Mouse (Mus musculus): Measurements from ENCODE around the gene Tmem98. TPM values are rescaled to one million over a fixed set of nuclear protein-coding genes. Genes with fewer than 3 reads are reported as not detected.
A peak's percentile ranks its signal among the peaks of the same experiment; 100 is the strongest.

Tmem98 gene
- polyA plus RNA-seq, 1 experiment from 2014 or later, result 126 TPM

DNA sequence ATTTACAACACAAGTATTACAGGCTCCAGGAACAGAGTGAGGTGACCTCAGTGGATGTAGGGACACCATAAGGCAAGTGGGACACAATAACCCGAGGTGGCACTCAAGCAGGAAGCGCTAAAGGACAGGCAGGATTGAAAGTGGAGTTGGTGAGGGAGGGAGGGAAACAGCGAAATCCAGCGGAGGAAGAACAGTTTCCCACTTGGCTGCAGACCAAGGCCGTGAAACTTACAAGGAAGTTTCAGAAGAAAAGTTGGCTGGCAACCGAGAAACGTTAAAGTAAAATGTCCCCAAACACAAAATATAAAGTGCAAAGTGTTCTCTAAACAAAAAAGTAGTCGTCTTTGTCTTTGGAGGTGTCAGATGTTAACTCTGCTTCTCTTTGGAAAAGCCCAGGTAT, 14.5 kb upstream of the Tmem98 start:
- WGBS, result 27% methylated on average over 8 of the region's 8 CpGs
- Histone ChIP-seq H3K9ac (ENCODE audit: low read length) (no peak overlapping the region), H3K4me1 (replicated peaks; ENCODE audit: control insufficient read depth, insufficient read depth) (no peaks in the 10 kb centered on the region), H3K27ac (replicated peaks) (peak overlapping the region; percentile 18; the same call in 1 of the 2 replicates), H3K36me3 (ENCODE audit: control insufficient read depth, insufficient read depth, low read length) (no peaks in the 10 kb centered on the region), H3K27me3 (ENCODE audit: control insufficient read depth, insufficient read depth, low read length) (no peaks in the 10 kb centered on the region), H3K4me3 (ENCODE audit: low read depth, low read length) (no peak overlapping the region), H3K9me3 (ENCODE audit: control insufficient read depth, low read length) (no peaks in the 10 kb centered on the region), H3K4me2 (replicated peaks; ENCODE audit: low read depth) (no peak overlapping the region)
- peak; percentile 47 for DNase-seq (ENCODE audit: low spot score)
- ATAC-seq (ENCODE audit: low FRiP score, low TSS enrichment), result no peak
- TF ChIP-seq CTCF (IDR thresholded peaks at IDR 0.05; ENCODE audit: low read depth), result no peak
- no peak for TF ChIP-seq EP300 (optimal IDR thresholded peaks at IDR 0.05)

DNA sequence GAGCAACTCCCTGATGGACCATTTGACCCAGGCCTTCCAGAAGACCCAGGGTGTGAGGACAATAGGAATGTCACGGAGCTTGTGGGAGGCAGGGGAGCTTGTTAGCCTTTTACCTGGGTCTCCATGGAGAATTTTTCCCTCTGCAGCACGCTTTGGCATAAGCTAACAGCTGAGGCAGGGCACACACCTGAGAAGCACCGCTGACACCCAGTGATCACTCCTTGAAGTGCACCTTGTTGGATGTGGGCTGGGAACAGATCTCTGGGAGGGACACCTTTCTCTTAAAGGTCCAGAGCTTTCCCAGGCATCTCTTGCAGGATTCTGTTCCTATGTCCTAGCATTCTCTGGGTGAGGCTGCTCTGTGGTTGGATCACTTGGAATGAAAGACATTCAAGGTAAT, 10.0 kb upstream of the Tmem98 start:
- no peaks in the 10 kb centered on the region for H3K9me3 ChIP-seq (ENCODE audit: control insufficient read depth, low read length)
- 32% methylated on average over 3 of the region's 3 CpGs for WGBS
- no peaks in the 10 kb centered on the region for H3K4me1 ChIP-seq (replicated peaks; ENCODE audit: control insufficient read depth, insufficient read depth)
- no peak overlapping the region for H3K4me2 ChIP-seq (replicated peaks; ENCODE audit: low read depth)
- H3K36me3 ChIP-seq (ENCODE audit: control insufficient read depth, insufficient read depth, low read length), result no peaks in the 10 kb centered on the region
- no peak overlapping the region for H3K27ac ChIP-seq (replicated peaks)
- H3K4me3 ChIP-seq (ENCODE audit: low read depth, low read length), result no peak overlapping the region
- H3K27me3 ChIP-seq (ENCODE audit: control insufficient read depth, insufficient read depth, low read length), result no peaks in the 10 kb centered on the region
- DNase-seq (ENCODE audit: low spot score), result peak; percentile 75
- no peak overlapping the region for H3K9ac ChIP-seq (ENCODE audit: low read length)
- TF ChIP-seq EP300 (optimal IDR thresholded peaks at IDR 0.05), result no peak
- peak; percentile 76 for TF ChIP-seq CTCF (IDR thresholded peaks at IDR 0.05; ENCODE audit: low read depth)
- peak; percentile 44; the same call in 1 of the 2 replicates for ATAC-seq (ENCODE audit: low FRiP score, low TSS enrichment)

DNA sequence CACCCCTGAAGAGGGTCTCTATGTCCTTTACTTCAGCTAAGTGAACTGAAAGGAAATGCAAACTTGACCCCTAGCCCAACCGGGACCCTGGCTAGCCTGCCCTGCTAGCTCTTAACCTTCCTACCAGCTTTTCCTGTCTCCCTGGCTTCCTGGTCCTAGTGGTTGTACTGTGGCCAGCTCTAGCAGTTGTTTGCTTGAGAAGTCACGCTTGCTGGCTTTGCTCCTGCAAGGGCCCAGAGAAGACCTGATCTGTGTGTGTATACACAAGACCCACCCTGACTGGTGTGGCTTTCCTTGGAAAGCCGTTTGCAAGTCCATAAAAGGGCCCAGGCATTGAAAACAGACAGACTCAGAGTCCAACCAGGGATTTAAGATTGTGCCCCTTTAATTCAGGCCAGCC, 7.3 kb upstream of the Tmem98 start:
- no peak overlapping the region for H3K4me2 ChIP-seq (replicated peaks; ENCODE audit: low read depth)
- H3K27ac ChIP-seq (replicated peaks), result peak overlapping the region; percentile 86
- no peak overlapping the region for H3K4me3 ChIP-seq (ENCODE audit: low read depth, low read length)
- H3K27me3 ChIP-seq (ENCODE audit: control insufficient read depth, insufficient read depth, low read length), result no peaks in the 10 kb centered on the region
- H3K4me1 ChIP-seq (replicated peaks; ENCODE audit: control insufficient read depth, insufficient read depth), result no peaks in the 10 kb centered on the region
- 21% methylated on average over 3 of the region's 3 CpGs for WGBS
- DNase-seq (ENCODE audit: low spot score), result peak; percentile 81
- ATAC-seq (ENCODE audit: low FRiP score, low TSS enrichment), result peak; percentile 93
- no peak overlapping the region for H3K9ac ChIP-seq (ENCODE audit: low read length)
- TF ChIP-seq CTCF (IDR thresholded peaks at IDR 0.05; ENCODE audit: low read depth) (peak; percentile 13; the same call in 1 of the 2 replicates), EP300 (optimal IDR thresholded peaks at IDR 0.05) (no peak)
- H3K9me3 ChIP-seq (ENCODE audit: control insufficient read depth, low read length), result no peaks in the 10 kb centered on the region
- H3K36me3 ChIP-seq (ENCODE audit: control insufficient read depth, insufficient read depth, low read length), result no peaks in the 10 kb centered on the region

DNA sequence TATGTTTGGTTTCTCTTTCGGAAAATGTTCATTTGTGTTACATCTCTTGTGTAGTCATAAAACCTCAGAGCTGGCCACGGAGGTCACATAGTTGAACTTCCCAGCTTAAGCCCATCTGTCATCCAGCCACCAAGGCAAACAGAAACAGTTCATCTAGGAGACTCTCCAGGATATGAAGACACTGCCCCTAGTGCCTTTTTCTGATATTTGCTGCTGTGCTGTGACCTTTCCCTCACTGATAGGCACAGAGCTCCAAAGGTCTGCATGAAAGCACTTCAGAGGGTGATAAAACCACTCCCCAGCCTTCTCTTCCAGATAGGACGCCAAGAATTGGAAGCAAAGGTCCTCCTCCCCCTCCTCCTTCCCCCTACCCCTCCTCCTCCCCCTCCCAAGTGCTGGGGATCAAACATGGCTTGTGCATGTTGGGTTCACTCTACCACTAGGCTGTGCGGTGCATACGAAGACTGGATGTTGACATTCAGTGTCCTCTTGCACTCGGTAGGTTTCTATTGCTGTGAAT, 1.4 kb upstream of the Tmem98 start:
- Histone ChIP-seq H3K36me3 (ENCODE audit: control insufficient read depth, insufficient read depth, low read length) (no peaks in the 10 kb centered on the region), H3K9ac (ENCODE audit: low read length) (no peak overlapping the region), H3K9me3 (ENCODE audit: control insufficient read depth, low read length) (no peaks in the 10 kb centered on the region), H3K27ac (replicated peaks) (peak overlapping the region; percentile 13; the same call in 1 of the 2 replicates), H3K27me3 (ENCODE audit: control insufficient read depth, insufficient read depth, low read length) (no peaks in the 10 kb centered on the region), H3K4me2 (replicated peaks; ENCODE audit: low read depth) (no peak overlapping the region), H3K4me1 (replicated peaks; ENCODE audit: control insufficient read depth, insufficient read depth) (peaks cover 3% of the 10 kb centered on the region; the same call in 1 of the 2 replicates), H3K4me3 (ENCODE audit: low read depth, low read length) (no peak overlapping the region)
- ATAC-seq (ENCODE audit: low FRiP score, low TSS enrichment), result peak; percentile 63
- WGBS, result 43% methylated on average over 6 of the region's 6 CpGs
- peak; percentile 61 for TF ChIP-seq CTCF (IDR thresholded peaks at IDR 0.05; ENCODE audit: low read depth)
- TF ChIP-seq EP300 (optimal IDR thresholded peaks at IDR 0.05), result no peak
- peak; percentile 53 for DNase-seq (ENCODE audit: low spot score)

DNA sequence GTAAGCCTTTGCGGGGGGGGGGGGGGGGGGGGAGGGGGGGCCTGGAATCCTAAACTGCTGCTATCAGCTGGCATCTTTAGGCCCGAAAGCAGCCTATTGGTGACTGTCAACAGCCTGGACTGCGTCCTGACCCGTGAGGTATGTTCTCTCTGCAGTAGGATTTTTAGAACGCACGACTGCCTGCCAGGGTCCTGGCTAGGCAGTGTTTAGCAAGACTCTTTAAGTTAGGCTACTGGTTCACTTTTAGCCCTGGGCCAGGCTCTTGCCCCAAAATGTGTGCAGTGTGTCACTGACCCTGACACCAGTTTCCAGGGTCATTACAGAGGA, 346 bp upstream of the Tmem98 start:
- 12% methylated on average over 5 of the region's 6 CpGs for WGBS
- peak overlapping the region; percentile 95 for H3K4me2 ChIP-seq (replicated peaks; ENCODE audit: low read depth)
- no peaks in the 10 kb centered on the region for H3K27me3 ChIP-seq (ENCODE audit: control insufficient read depth, insufficient read depth, low read length)
- ATAC-seq (ENCODE audit: low FRiP score, low TSS enrichment) (0 out of 2 replicates have a peak, but pooled peaks have one; percentile 1), DNase-seq (ENCODE audit: low spot score) (no peak)
- peak overlapping the region; percentile 89 for H3K27ac ChIP-seq (replicated peaks)
- TF ChIP-seq CTCF (IDR thresholded peaks at IDR 0.05; ENCODE audit: low read depth), result no peak
- TF ChIP-seq EP300 (optimal IDR thresholded peaks at IDR 0.05), result no peak
- H3K9ac ChIP-seq (ENCODE audit: low read length), result peak overlapping the region; percentile 72
- H3K4me1 ChIP-seq (replicated peaks; ENCODE audit: control insufficient read depth, insufficient read depth), result peaks cover 3% of the 10 kb centered on the region; the same call in 1 of the 2 replicates
- H3K36me3 ChIP-seq (ENCODE audit: control insufficient read depth, insufficient read depth, low read length), result no peaks in the 10 kb centered on the region
- H3K4me3 ChIP-seq (ENCODE audit: low read depth, low read length), result peak overlapping the region; percentile 53
- no peaks in the 10 kb centered on the region for H3K9me3 ChIP-seq (ENCODE audit: control insufficient read depth, low read length)

DNA sequence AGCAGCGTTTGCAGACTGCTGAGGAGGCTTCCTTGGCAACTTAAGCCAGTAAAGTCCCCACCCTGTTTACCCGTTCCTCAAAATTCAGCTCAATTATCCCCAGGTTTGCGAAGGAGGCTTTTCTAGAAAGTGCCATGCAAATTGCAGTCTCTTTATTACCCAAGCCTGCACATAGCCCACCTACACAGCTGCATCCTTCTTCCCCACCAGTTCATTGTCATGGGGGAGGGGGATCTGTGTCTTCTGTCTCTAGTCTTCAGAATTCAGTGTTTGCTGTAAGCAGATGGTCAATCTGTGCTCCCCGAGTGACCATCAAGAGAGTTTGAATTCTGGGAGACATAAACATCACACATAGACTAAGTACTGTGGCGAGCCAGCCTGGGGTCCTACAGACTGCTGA, 1.2 kb downstream of the Tmem98 start:
- no peak for ATAC-seq (ENCODE audit: low FRiP score, low TSS enrichment)
- no peak for DNase-seq (ENCODE audit: low spot score)

More for the DNA sequence above, 1.2 kb downstream of the Tmem98 start:
- Histone ChIP-seq H3K27me3 (ENCODE audit: control insufficient read depth, insufficient read depth, low read length) (no peaks in the 10 kb centered on the region), H3K4me3 (ENCODE audit: low read depth, low read length) (peak overlapping the region; percentile 53), H3K9me3 (ENCODE audit: control insufficient read depth, low read length) (no peaks in the 10 kb centered on the region), H3K4me1 (replicated peaks; ENCODE audit: control insufficient read depth, insufficient read depth) (peaks cover 3% of the 10 kb centered on the region; the same call in 1 of the 2 replicates), H3K36me3 (ENCODE audit: control insufficient read depth, insufficient read depth, low read length) (no peaks in the 10 kb centered on the region), H3K4me2 (replicated peaks; ENCODE audit: low read depth) (peak overlapping the region; percentile 95), H3K27ac (replicated peaks) (no peak overlapping the region; the same call in 1 of the 2 replicates), H3K9ac (ENCODE audit: low read length) (peak overlapping the region; percentile 72)
- WGBS, result 15% methylated on average over 5 of the region's 5 CpGs
- TF ChIP-seq CTCF (IDR thresholded peaks at IDR 0.05; ENCODE audit: low read depth), result no peak
